Comparison of ENCODE assay signal across 8 mouse cellular contexts in the genomic region with DNA sequence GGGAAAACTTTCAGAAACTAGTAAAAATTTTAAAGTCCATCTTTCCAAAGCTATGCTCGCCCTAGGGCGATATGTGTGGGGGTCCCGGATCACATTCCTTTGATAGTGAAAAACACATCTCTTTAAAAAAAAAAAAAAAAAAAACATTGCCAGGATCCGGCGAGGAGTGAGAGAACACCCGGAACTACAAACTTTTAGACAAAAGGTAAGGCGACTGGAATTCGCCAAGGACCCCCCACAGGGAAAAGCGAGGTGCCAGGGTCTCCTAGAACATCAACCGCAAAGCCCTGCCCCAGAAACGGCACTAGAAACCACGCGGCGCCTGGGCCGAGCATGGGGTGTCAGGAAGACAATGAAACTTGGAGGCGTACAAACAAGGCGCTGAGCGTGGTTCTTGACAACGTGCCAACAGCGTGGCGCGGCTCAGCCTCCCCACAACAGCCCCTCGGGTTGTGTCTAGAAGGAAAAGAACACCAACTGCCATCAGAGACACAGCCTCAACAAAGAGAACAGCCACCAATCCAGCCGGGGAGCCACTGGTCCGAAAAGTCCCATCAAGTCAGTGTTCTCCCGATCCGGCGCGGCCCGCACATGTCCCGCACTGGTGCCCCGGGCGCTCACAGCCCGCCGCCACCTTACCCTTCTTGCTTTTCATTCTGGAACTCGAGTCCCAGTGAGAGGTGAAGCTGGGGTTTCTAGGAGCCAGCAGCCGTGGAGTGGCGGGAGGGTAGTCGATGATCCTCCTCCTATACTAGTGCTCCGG. TPM values are rescaled to one million over a fixed set of nuclear protein-coding genes. Genes with fewer than 3 reads are reported as not detected.
DNase-seq lines count a peak whose midpoint lies in the region; ATAC-seq and TF ChIP-seq lines count a peak whose summit lies in the region.

No protein-coding gene starts in this region.

- H3K4me2 ChIP-seq in intestine, embryonic 15.5 days (replicated peaks): peak overlapping the region; percentile 99
- peak overlapping the region; percentile 98 for H3K4me2 ChIP-seq in neural tube, embryonic 15.5 days

- peak overlapping the region; percentile 92 for H3K9ac ChIP-seq in intestine, embryonic 15.5 days
- H3K9ac ChIP-seq in neural tube, embryonic 15.5 days (replicated peaks): peak overlapping the region; percentile 51

- peak overlapping the region; percentile 76 for H3K4me3 ChIP-seq in intestine, embryonic 15.5 days (replicated peaks)
- H3K4me3 ChIP-seq in lung, adult 2 months (replicated peaks; ENCODE audit: extremely low read depth, low read depth, low read length): peak overlapping the region; percentile 86
- H3K4me3 ChIP-seq in neural tube, embryonic 15.5 days (replicated peaks): peak overlapping the region; percentile 56

- H3K27ac ChIP-seq in intestine, embryonic 15.5 days: peak overlapping the region; percentile 99
- H3K27ac ChIP-seq in neural tube, embryonic 15.5 days (replicated peaks): peak overlapping the region; percentile 89

- no peaks in the 10 kb centered on the region for H3K9me3 ChIP-seq in intestine, embryonic 15.5 days
- no peaks in the 10 kb centered on the region for H3K9me3 ChIP-seq in neural tube, embryonic 15.5 days (replicated peaks)

- WGBS in intestine, embryonic 15.5 days: under 1% methylated on average over 40 of the region's 40 CpGs
- WGBS in lung, adult 2 months: under 1% methylated on average over 40 of the region's 40 CpGs
- under 1% methylated on average over 40 of the region's 40 CpGs for WGBS in neural tube, embryonic 15.5 days

- TF ChIP-seq CTCF in lung, adult 2 months (IDR thresholded peaks at IDR 0.05; ENCODE audit: insufficient read depth, low read length): no peak

- ATAC-seq in intestine, embryonic 15.5 days: peak; percentile 19
- ATAC-seq in neural tube, embryonic 15.5 days (ENCODE audit: low FRiP score): no peak

- peaks cover 10% of the 10 kb centered on the region for H3K4me1 ChIP-seq in intestine, embryonic 15.5 days (replicated peaks)
- peaks cover 9% of the 10 kb centered on the region; the same call in 1 of the 2 replicates for H3K4me1 ChIP-seq in lung, adult 2 months (ENCODE audit: control insufficient read depth, insufficient read depth, low read length)
- H3K4me1 ChIP-seq in neural tube, embryonic 15.5 days: peaks cover 56% of the 10 kb centered on the region

- peaks cover 2% of the 10 kb centered on the region; the same call in 1 of the 2 replicates for H3K36me3 ChIP-seq in intestine, embryonic 15.5 days
- no peaks in the 10 kb centered on the region for H3K36me3 ChIP-seq in neural tube, embryonic 15.5 days

- peak; percentile 37 to 49 for DNase-seq in layer of hippocampus, postnatal 10 days (ENCODE audit: low spot score in 2 of 2)
- DNase-seq in layer of hippocampus, adult 11-12 months (ENCODE audit: low spot score): no peak
- DNase-seq in cerebellum, postnatal 14 days: peak; percentile 53 to 57
- peak; percentile 48 for DNase-seq in gastrocnemius, postnatal 25 days
- DNase-seq in lung, adult 2 months: no peak
- DNase-seq in urinary bladder, postnatal 10 days (ENCODE audit: low spot score): peak; percentile 15

- no peaks in the 10 kb centered on the region for H3K27me3 ChIP-seq in intestine, embryonic 15.5 days (replicated peaks)
- H3K27me3 ChIP-seq in neural tube, embryonic 15.5 days (replicated peaks): peaks cover 21% of the 10 kb centered on the region

- peak; percentile 17; the same call in 1 of the 2 replicates for TF ChIP-seq POLR2A in lung, adult 2 months (IDR thresholded peaks at IDR 0.05; ENCODE audit: borderline replicate concordance, extremely low read depth, low read depth, low read length)

RNA-seq across cellular contexts. Expression of a gene that starts 2.9 kb away (rescaled TPM):
- 1 to 10 TPM; 2.6 to 3.9 TPM for total RNA-seq in layer of hippocampus, postnatal 10 days (2021)
- total RNA-seq in gastrocnemius, postnatal 25 days (2021): 1 to 10 TPM; 3.8 to 4.4 TPM
- 46.9 and 56.5 TPM in 2 replicates for polyA plus RNA-seq in intestine, embryonic 15.5 days (2015; fragmentation: Nextera tagmentation; extraction: Ambion mirVana)
- 14.1 and 25.2 TPM in 2 replicates for polyA plus RNA-seq in lung, adult 2 months (2012; rRNA removed)
- polyA plus RNA-seq in neural tube, embryonic 15.5 days (2015; fragmentation: Nextera tagmentation; extraction: Ambion mirVana): 11.3 and 24.6 TPM in 2 replicates

Comparison
In these comparisons a context has a peak if more than half of its experiments do, and no peak if none do; other contexts are left out.
1. DNase-seq: peak in layer of hippocampus, postnatal 10 days (2 of 2), cerebellum, postnatal 14 days (2 of 2), gastrocnemius, postnatal 25 days (single experiment) and urinary bladder, postnatal 10 days (single experiment); none in layer of hippocampus, adult 11-12 months (single experiment) and lung, adult 2 months (single experiment).
2. Peak in every context shown above with its lines, with median percentiles within 50 percentile points of each other: H3K4me3 ChIP-seq.